Mouse (Mus musculus) splenic B cell, adult 2 months (primary cell): ENCODE results near the gene 1700011M02Rik.
"Not testable (repeated sequence)": the region's sequence is repeated elsewhere in the genome, so short reads cannot be mapped to it uniquely, and the experiment has no call there.

Source experiments
- DNase-seq: peaks from one replicate; pipeline ENCODE4 v3.0.0-alpha.2; 2011; ENCODE audit warnings: low read depth, low spot score
- H3K27me3 ChIP-seq: 2 replicates; pipeline ENCODE4 v1.6.1; 2012; ENCODE audit warnings: mild to moderate bottlenecking, low read length, moderate library complexity, mixed read lengths; ENCODE audit not compliant: control insufficient read depth, poor library complexity, insufficient read depth, severe bottlenecking
- H3K36me3 ChIP-seq: 2 replicates; pipeline ENCODE4 v1.6.1; 2012; ENCODE audit warnings: mild to moderate bottlenecking, low read length, moderate library complexity, mixed read lengths; ENCODE audit not compliant: control insufficient read depth, poor library complexity, insufficient read depth, severe bottlenecking

1700011M02Rik gene

GRCm38 (mm10) chrX:102908587-102908986, at the start of gene 1700011M02Rik, which contains the start of gene Dmrtc1a:
1700011M02Rik (plus strand) TSS chrX:102908905.
Dmrtc1a (minus strand) TSS chrX:102908687.
- not testable (repeated sequence) for H3K36me3 ChIP-seq, DNase-seq, H3K27me3 ChIP-seq

- DNase-seq: no peak
- Histone ChIP-seq H3K36me3 (no peaks in the 10 kb centered on the region), H3K27me3 (no peaks in the 10 kb centered on the region)
These were observed 40.8 kb upstream of the 1700011M02Rik start, which contains the start of gene 1700031F05Rik for GRCm38 (mm10) chrX:102867871-102868270. 1700031F05Rik (minus strand) TSS chrX:102867971.

GRCm38 (mm10) chrX:102914823-102915222, 6.1 kb downstream of the 1700011M02Rik start:
- not testable (repeated sequence) for H3K36me3 ChIP-seq, H3K27me3 ChIP-seq, DNase-seq

- peak; percentile 0 for DNase-seq
- not testable (repeated sequence) for H3K27me3 ChIP-seq, H3K36me3 ChIP-seq
These were observed 18.0 kb downstream of the 1700011M02Rik start for GRCm38 (mm10) chrX:102926707-102927106.

- not testable (repeated sequence) for DNase-seq, H3K36me3 ChIP-seq, H3K27me3 ChIP-seq
These were observed 19.4 kb downstream of the 1700011M02Rik start, which contains the start of gene 1700018G05Rik for GRCm38 (mm10) chrX:102928072-102928471. 1700018G05Rik (plus strand) TSS chrX:102928372.

- no peaks in the 10 kb centered on the region for H3K27me3 ChIP-seq
- H3K36me3 ChIP-seq: no peaks in the 10 kb centered on the region
- no peak for DNase-seq
These were observed 24.4 kb downstream of the 1700011M02Rik start for GRCm38 (mm10) chrX:102932992-102933570.

- peak; percentile 0 for DNase-seq
- no peaks in the 10 kb centered on the region for H3K27me3 ChIP-seq
- H3K36me3 ChIP-seq: no peaks in the 10 kb centered on the region
These were observed 25.1 kb downstream of the 1700011M02Rik start for GRCm38 (mm10) chrX:102933571-102934394.

GRCm38 (mm10) chrX:102934395-102934764, 25.7 kb downstream of the 1700011M02Rik start:
- no peak for DNase-seq
- H3K27me3 ChIP-seq: no peaks in the 10 kb centered on the region
- H3K36me3 ChIP-seq: no peaks in the 10 kb centered on the region

- Histone ChIP-seq H3K36me3 (no peaks in the 10 kb centered on the region), H3K27me3 (no peaks in the 10 kb centered on the region)
- no peak for DNase-seq
These were observed 28.0 kb downstream of the 1700011M02Rik start for GRCm38 (mm10) chrX:102936743-102937142.

GRCm38 (mm10) chrX:102950136-102950535, 41.4 kb downstream of the 1700011M02Rik start:
- not testable (repeated sequence) for DNase-seq, H3K36me3 ChIP-seq, H3K27me3 ChIP-seq

GRCm38 (mm10) chrX:102958917-102959316, 50.2 kb downstream of the 1700011M02Rik start:
- no peak for DNase-seq
- no peaks in the 10 kb centered on the region for H3K27me3 ChIP-seq
- H3K36me3 ChIP-seq: no peaks in the 10 kb centered on the region
